Mouse (Mus musculus): ENCODE measurements around the gene Gigyf2. TPM values are rescaled to one million over a fixed set of nuclear protein-coding genes. Genes with fewer than 3 reads are reported as not detected.

Gene Gigyf2
- polyA plus RNA-seq (2015; fragmentation: Nextera tagmentation; extraction: Ambion mirVana), result 63.2 and 64.6 TPM in 2 replicates

DNA sequence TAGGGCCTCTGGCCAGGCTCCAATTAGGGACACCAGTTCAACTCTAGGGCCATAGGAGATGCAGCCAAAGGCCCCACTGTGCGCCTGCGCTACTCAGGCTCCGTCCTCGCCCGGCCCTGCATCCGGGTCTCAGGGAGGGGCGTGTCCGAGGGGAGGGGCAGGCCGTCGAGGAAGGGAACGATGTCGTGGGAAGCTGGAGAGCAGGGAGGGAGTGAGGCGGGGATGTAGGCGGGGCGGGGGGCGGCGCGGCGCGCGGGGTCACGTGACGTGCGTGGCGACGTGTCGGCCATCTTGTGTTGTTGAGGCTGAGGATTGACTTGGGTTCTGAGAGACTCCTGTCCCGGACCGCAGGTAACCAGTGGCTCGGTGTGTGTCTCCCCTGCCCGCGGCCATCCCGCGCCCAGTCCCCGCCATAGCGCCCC is at the start of gene Gigyf2:
TSS of gene Gigyf2 (plus strand) at position 257 of the 422 bp plus-strand sequence.
- Histone ChIP-seq H3K4me1 (ENCODE audit: control insufficient read depth, insufficient read depth, low read depth, low read length) (peaks cover 8% of the 10 kb centered on the region), H3K9me3 (ENCODE audit: control insufficient read depth, low read length) (no peaks in the 10 kb centered on the region), H3K4me3 (ENCODE audit: low read length) (peak within 1 kb of the TSS; percentile 96), H3K27ac (ENCODE audit: low read depth, low read length) (peak within 1 kb of the TSS; percentile 93), H3K36me3 (ENCODE audit: control insufficient read depth, insufficient read depth, low read length) (no peaks in the 10 kb centered on the region), H3K9ac (ENCODE audit: low read depth, low read length) (peak within 1 kb of the TSS; percentile 100), H3K4me2 (ENCODE audit: low read length) (peak within 1 kb of the TSS; percentile 80), H3K27me3 (replicated peaks; ENCODE audit: control insufficient read depth, insufficient read depth, low read length) (no peaks in the 10 kb centered on the region)
- WGBS, result 0% methylated on average over 18 of the region's 36 CpGs
- ATAC-seq, result peak; percentile 98

DNA sequence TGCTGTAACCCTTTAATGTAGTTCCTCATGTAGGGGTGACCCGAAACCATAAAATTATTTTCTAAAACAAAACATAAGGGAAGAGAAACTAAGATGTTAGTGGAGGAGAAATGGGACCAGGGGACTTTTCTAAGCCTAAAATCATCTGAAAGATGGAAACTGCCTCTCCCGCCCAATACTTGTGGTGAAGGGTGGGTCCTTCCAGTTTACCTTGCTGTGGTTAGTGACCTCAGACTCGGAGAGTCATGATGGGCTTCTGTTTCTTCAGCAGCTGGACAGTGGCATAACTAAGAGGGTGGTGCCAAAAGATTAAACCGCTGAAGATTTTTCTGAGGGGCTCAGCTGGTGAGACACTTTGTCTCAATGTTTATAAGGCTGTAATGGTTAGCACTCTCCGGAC is 46.5 kb upstream of the Gigyf2 start:
- Histone ChIP-seq H3K4me3 (ENCODE audit: low read length) (no peak overlapping the region), H3K4me1 (ENCODE audit: control insufficient read depth, insufficient read depth, low read depth, low read length) (no peaks in the 10 kb centered on the region), H3K27me3 (replicated peaks; ENCODE audit: control insufficient read depth, insufficient read depth, low read length) (no peaks in the 10 kb centered on the region), H3K9me3 (ENCODE audit: control insufficient read depth, low read length) (no peaks in the 10 kb centered on the region), H3K9ac (ENCODE audit: low read depth, low read length) (no peak overlapping the region), H3K4me2 (ENCODE audit: low read length) (no peak overlapping the region), H3K36me3 (ENCODE audit: control insufficient read depth, insufficient read depth, low read length) (no peaks in the 10 kb centered on the region), H3K27ac (ENCODE audit: low read depth, low read length) (no peak overlapping the region)
- 83% methylated on average over 5 of the region's 5 CpGs for WGBS
- no peak for ATAC-seq

DNA sequence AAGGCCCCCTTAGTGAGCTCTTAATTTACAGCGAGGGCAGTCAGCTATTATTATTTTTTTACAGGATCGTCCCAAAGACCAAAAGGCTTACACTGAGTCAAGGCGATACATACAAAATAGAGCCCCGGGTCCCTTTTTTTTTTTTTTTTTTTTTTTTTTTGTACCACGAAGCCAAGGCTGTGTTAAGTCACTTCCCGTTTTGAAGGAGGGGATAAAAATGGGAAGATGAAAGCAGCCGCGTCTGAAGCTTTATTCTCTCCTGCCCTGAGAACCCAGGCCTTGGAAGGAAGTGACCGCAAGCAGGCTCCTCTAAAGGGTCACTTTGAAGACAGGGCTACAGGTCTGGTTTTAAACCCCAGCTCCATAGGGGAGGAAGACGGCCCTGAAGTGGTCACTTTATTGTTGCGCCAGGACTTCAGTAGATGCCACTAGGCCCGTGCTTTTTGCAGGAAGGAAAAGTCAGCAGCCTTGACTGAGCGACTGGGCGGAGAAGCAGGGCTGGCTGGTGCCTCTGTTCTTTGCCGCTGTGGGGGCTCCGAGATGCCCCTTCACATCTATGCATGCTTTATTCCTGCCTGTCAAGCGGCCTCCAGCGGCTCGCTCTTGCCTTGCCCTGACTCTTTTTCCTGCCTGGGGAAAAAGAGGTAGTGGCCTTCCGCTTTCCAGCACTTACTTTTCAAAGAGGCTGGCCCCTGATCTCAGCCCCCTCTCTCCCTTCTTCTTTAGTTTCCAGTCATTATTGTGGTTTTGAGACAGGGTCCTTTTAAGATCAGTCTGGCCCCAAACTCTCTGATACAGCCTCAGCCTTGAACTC is 45.0 kb upstream of the Gigyf2 start:
- no peak overlapping the region for H3K4me3 ChIP-seq (ENCODE audit: low read length)
- H3K27ac ChIP-seq (ENCODE audit: low read depth, low read length), result no peak overlapping the region
- no peak overlapping the region for H3K4me2 ChIP-seq (ENCODE audit: low read length)
- no peaks in the 10 kb centered on the region for H3K27me3 ChIP-seq (replicated peaks; ENCODE audit: control insufficient read depth, insufficient read depth, low read length)
- no peak for ATAC-seq
- H3K4me1 ChIP-seq (ENCODE audit: control insufficient read depth, insufficient read depth, low read depth, low read length), result no peaks in the 10 kb centered on the region
- WGBS, result 27% methylated on average over 20 of the region's 20 CpGs
- peak overlapping the region; percentile 17; the same call in 1 of the 2 replicates for H3K9ac ChIP-seq (ENCODE audit: low read depth, low read length)
- no peaks in the 10 kb centered on the region for H3K9me3 ChIP-seq (ENCODE audit: control insufficient read depth, low read length)
- H3K36me3 ChIP-seq (ENCODE audit: control insufficient read depth, insufficient read depth, low read length), result no peaks in the 10 kb centered on the region

GRCm38 (mm10) chr1:87282413-87282788 is 44.4 kb upstream of the Gigyf2 start:
- H3K36me3 ChIP-seq (ENCODE audit: control insufficient read depth, insufficient read depth, low read length), result no peaks in the 10 kb centered on the region
- H3K4me3 ChIP-seq (ENCODE audit: low read length), result no peak overlapping the region
- no peaks in the 10 kb centered on the region for H3K9me3 ChIP-seq (ENCODE audit: control insufficient read depth, low read length)
- H3K4me2 ChIP-seq (ENCODE audit: low read length), result no peak overlapping the region
- 67% methylated on average over 6 of the region's 6 CpGs for WGBS
- no peak overlapping the region for H3K9ac ChIP-seq (ENCODE audit: low read depth, low read length)
- ATAC-seq, result no peak
- no peak overlapping the region for H3K27ac ChIP-seq (ENCODE audit: low read depth, low read length)
- no peaks in the 10 kb centered on the region for H3K4me1 ChIP-seq (ENCODE audit: control insufficient read depth, insufficient read depth, low read depth, low read length)
- H3K27me3 ChIP-seq (replicated peaks; ENCODE audit: control insufficient read depth, insufficient read depth, low read length), result no peaks in the 10 kb centered on the region

DNA sequence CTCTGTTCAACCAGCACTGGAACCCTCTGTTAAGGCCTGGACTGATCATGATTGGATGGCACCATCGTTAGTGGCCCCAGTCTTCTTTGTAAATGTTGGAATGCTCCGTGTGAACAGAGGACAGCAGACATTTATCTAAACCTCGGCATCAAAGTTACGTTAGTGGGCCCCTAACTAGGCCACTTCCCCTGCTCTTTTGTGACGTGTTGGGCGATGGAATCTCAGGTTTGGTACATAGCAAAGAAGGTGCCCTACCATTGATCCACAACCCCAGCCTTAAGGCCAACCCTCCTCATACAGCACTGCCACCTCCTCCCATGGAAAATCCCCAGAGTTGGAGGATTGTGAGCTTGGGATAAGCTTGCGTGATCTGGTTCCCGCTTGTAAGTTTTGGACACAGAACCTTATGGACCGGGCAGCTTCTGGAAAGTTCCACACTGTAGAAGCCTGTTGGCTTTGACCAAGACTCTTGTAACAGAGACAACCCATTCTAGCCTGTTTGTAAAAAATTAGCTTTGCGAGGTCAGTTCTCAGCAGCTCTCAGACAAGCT is 43.3 kb upstream of the Gigyf2 start:
- Histone ChIP-seq H3K27ac (ENCODE audit: low read depth, low read length) (no peak overlapping the region), H3K9ac (ENCODE audit: low read depth, low read length) (no peak overlapping the region), H3K4me3 (ENCODE audit: low read length) (no peak overlapping the region), H3K27me3 (replicated peaks; ENCODE audit: control insufficient read depth, insufficient read depth, low read length) (no peaks in the 10 kb centered on the region), H3K36me3 (ENCODE audit: control insufficient read depth, insufficient read depth, low read length) (no peaks in the 10 kb centered on the region), H3K9me3 (ENCODE audit: control insufficient read depth, low read length) (no peaks in the 10 kb centered on the region), H3K4me2 (ENCODE audit: low read length) (no peak overlapping the region), H3K4me1 (ENCODE audit: control insufficient read depth, insufficient read depth, low read depth, low read length) (no peaks in the 10 kb centered on the region)
- WGBS, result 85% methylated on average over 10 of the region's 10 CpGs
- ATAC-seq, result no peak

- Histone ChIP-seq H3K4me1 (ENCODE audit: control insufficient read depth, insufficient read depth, low read depth, low read length) (no peaks in the 10 kb centered on the region), H3K27me3 (replicated peaks; ENCODE audit: control insufficient read depth, insufficient read depth, low read length) (no peaks in the 10 kb centered on the region), H3K36me3 (ENCODE audit: control insufficient read depth, insufficient read depth, low read length) (no peaks in the 10 kb centered on the region), H3K9ac (ENCODE audit: low read depth, low read length) (no peak overlapping the region), H3K4me3 (ENCODE audit: low read length) (no peak overlapping the region), H3K27ac (ENCODE audit: low read depth, low read length) (no peak overlapping the region), H3K9me3 (ENCODE audit: control insufficient read depth, low read length) (no peaks in the 10 kb centered on the region), H3K4me2 (ENCODE audit: low read length) (no peak overlapping the region)
- WGBS, result 40% methylated on average over 2 of the region's 2 CpGs
- ATAC-seq, result no peak
Measured at GRCm38 (mm10) chr1:87287105-87287504, 39.7 kb upstream of the Gigyf2 start.

- Histone ChIP-seq H3K4me3 (ENCODE audit: low read length) (no peak overlapping the region), H3K9me3 (ENCODE audit: control insufficient read depth, low read length) (no peaks in the 10 kb centered on the region), H3K4me2 (ENCODE audit: low read length) (no peak overlapping the region), H3K27ac (ENCODE audit: low read depth, low read length) (no peak overlapping the region), H3K36me3 (ENCODE audit: control insufficient read depth, insufficient read depth, low read length) (no peaks in the 10 kb centered on the region), H3K9ac (ENCODE audit: low read depth, low read length) (no peak overlapping the region), H3K4me1 (ENCODE audit: control insufficient read depth, insufficient read depth, low read depth, low read length) (no peaks in the 10 kb centered on the region), H3K27me3 (replicated peaks; ENCODE audit: control insufficient read depth, insufficient read depth, low read length) (no peaks in the 10 kb centered on the region)
- WGBS, result 54% methylated on average over 8 of the region's 8 CpGs
- no peak for ATAC-seq
Measured at GRCm38 (mm10) chr1:87291416-87291815, 35.4 kb upstream of the Gigyf2 start.

DNA sequence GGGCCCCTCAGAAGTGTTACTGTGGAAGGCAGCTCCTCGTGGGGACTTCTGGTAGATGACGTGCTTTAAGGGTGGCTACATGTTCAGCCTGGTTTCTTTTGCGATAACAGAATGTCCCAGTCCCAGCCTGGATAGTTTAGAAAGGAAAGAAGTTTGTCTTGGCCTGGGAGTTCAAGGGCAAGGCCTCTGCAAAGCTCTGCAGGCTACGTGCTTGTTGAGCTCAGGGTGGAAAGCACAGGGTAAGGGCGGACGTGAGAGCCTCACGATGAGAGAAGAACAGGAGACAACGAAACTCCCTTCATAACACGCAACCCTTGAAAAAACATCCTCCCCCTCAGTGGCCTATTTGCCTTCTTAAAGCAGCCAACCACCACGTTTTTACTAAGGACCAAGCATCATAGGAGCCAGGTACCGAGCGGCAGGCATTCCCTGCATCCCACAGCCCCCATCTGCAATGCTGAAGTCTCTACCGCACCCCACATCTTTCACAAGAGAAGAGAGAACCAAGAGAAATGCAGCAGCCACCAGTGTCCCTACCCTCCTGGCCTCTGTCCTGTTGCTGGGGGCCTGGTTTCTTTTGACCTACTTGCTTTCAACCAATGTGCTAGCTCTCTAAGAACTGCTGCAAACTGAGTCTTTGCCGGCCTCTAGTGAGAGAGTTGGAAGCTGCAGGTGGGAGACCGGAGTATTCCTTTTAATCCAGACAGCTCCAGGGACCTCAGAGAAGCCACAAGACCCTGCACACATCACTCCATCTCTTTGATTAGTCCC is 34.2 kb upstream of the Gigyf2 start:
- Histone ChIP-seq H3K27me3 (replicated peaks; ENCODE audit: control insufficient read depth, insufficient read depth, low read length) (no peaks in the 10 kb centered on the region), H3K36me3 (ENCODE audit: control insufficient read depth, insufficient read depth, low read length) (no peaks in the 10 kb centered on the region), H3K4me2 (ENCODE audit: low read length) (no peak overlapping the region), H3K4me1 (ENCODE audit: control insufficient read depth, insufficient read depth, low read depth, low read length) (no peaks in the 10 kb centered on the region), H3K9me3 (ENCODE audit: control insufficient read depth, low read length) (no peaks in the 10 kb centered on the region), H3K4me3 (ENCODE audit: low read length) (no peak overlapping the region), H3K9ac (ENCODE audit: low read depth, low read length) (no peak overlapping the region), H3K27ac (ENCODE audit: low read depth, low read length) (no peak overlapping the region)
- WGBS, result 66% methylated on average over 15 of the region's 15 CpGs
- ATAC-seq, result peak; percentile 76

GRCm38 (mm10) chr1:87294063-87294710 is 32.6 kb upstream of the Gigyf2 start:
- Histone ChIP-seq H3K27me3 (replicated peaks; ENCODE audit: control insufficient read depth, insufficient read depth, low read length) (no peaks in the 10 kb centered on the region), H3K4me3 (ENCODE audit: low read length) (no peak overlapping the region)

More at GRCm38 (mm10) chr1:87294063-87294710, 32.6 kb upstream of the Gigyf2 start:
- H3K9me3 ChIP-seq (ENCODE audit: control insufficient read depth, low read length), result no peaks in the 10 kb centered on the region
- 68% methylated on average over 4 of the region's 4 CpGs for WGBS
- H3K4me2 ChIP-seq (ENCODE audit: low read length), result no peak overlapping the region
- no peak overlapping the region for H3K9ac ChIP-seq (ENCODE audit: low read depth, low read length)
- H3K4me1 ChIP-seq (ENCODE audit: control insufficient read depth, insufficient read depth, low read depth, low read length), result no peaks in the 10 kb centered on the region
- no peak overlapping the region for H3K27ac ChIP-seq (ENCODE audit: low read depth, low read length)
- no peaks in the 10 kb centered on the region for H3K36me3 ChIP-seq (ENCODE audit: control insufficient read depth, insufficient read depth, low read length)
- ATAC-seq, result no peak
